Mouse (Mus musculus) heart, adult 2 months (tissue): Measurements from ENCODE around the gene B4galt4.

Source experiments
- CTCF ChIP-seq: fragments of 200-600 bp; IDR thresholded peaks from 2 replicates; pipeline ENCODE4 v1.8.1; 2022; ENCODE audit warnings: antibody characterized with exemption, mild to moderate bottlenecking, moderate library complexity
- EP300 ChIP-seq: fragments of 200-500 bp; IDR thresholded peaks from 2 replicates; pipeline ENCODE4 v1.6.1; 2011; ENCODE audit warnings: low read depth, low read length, control low read depth; ENCODE audit not compliant: insufficient read depth

- TF ChIP-seq EP300, result no peak
- no peak for TF ChIP-seq CTCF
Measured at GRCm38 (mm10) chr16:38789966-38790365, 47.9 kb downstream of the B4galt4 start.
